Mouse (Mus musculus) left cerebral cortex, adult 11 months (tissue): ENCODE data around the gene Pfn3.

Experiments
- DNase-seq: peaks from one replicate; pipeline ENCODE4 v3.0.0; 2022; ENCODE audit warnings: low spot score

The Pfn3 gene

GRCm38 (mm10) chr13:55430566-55430965 lies 15.5 kb upstream of the Pfn3 start:
- no peak for DNase-seq

- no peak for DNase-seq
These were observed 14.3 kb upstream of the Pfn3 start for GRCm38 (mm10) chr13:55429226-55429888.

- no peak for DNase-seq
These were observed 11.6 kb upstream of the Pfn3 start, which contains the start of gene F12 for GRCm38 (mm10) chr13:55426613-55427012. TSS of gene F12 (minus strand) at chr13:55426793.

GRCm38 (mm10) chr13:55420933-55421800 lies 6.1 kb upstream of the Pfn3 start:
- peak; percentile 35 for DNase-seq

DNA sequence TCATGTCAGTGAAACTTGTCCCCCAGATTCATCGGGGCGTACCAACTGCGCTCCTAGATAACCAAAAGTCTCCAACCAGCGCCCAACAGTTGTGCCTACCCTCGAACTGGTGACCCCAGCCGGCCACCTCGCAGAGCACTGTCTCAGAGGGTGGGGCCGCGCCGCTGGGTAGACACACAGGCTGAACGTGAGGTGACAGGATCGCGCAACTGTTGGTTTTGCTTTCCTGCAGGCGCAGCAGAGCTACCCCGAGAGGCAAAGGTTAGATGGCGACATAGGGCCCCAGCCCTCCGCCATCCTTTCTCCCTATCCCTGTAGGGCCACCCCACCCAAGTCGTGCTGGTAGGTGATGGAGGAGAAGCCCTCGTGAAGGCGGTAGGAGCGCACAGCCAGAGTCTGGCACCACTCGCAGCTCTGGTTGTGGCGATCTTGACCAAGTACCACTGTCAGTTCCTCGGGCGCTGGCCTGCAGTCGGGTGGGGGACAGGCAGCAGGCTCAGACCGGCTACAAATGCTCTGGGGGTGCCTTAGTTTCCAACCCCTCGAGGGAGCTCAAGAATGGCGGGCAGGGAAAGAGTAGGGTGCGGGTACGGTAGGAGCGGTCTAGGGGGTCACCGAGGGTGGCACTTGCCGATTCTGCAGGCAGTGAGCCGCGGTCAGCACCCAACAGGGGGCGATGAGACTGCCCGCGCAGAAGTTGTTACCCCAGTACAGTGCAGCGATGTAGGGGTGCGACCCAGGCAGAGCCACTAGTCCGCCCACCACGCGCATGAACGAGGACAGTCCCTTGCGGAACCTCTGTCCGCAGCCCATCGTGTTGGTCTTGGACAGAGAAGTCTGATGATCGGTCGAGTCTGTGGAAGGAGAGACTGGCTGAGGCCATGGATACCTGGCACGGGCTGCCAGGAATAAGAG lies 5.2 kb upstream of the Pfn3 start:
- no peak for DNase-seq

DNA sequence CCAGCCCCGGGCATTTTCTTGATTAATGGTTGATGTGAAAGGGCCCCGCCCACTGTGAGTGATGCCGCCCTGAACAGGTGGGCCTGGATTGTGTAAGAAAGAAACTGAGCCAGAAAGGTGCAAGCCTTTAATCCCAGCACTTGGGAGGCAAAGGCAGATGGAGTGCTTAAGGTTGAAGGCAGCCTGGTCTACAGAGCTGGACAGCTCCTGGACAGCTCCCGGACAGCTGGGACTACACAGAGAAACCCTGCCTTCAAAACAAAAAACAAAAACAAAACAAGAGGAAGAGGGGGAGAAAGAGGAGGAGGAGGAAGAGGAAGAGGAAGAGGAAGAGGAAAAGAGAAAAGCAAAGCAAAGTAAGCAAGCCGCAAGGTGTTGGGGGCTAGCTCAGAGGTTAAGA lies 4.1 kb upstream of the Pfn3 start:
- no peak for DNase-seq

- peak; percentile 72 for DNase-seq
These were observed 3.0 kb upstream of the Pfn3 start for GRCm38 (mm10) chr13:55418004-55418403.

DNA sequence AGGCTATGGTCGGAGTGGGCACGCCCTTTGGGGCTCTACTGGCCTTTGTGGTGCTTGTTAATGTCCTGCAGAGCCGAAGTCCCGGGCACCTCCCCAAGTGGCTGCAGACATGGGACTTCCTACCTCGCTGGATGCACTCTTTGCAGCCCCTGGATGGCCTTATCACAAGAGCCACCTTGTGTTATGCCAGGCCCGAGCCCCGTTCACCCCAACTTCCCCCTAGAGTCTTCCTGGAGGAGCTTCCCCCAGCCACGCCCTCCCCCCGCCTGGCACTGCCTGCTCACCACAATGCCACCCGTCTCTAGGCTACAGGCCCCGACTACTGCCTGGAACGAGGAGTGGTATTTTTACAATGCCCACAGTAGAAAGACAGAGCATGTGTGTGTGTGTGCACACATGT lies 1.7 kb downstream of the Pfn3 start:
- no peak for DNase-seq

- DNase-seq, result no peak
These were observed 2.3 kb downstream of the Pfn3 start for GRCm38 (mm10) chr13:55412643-55413307.

DNA sequence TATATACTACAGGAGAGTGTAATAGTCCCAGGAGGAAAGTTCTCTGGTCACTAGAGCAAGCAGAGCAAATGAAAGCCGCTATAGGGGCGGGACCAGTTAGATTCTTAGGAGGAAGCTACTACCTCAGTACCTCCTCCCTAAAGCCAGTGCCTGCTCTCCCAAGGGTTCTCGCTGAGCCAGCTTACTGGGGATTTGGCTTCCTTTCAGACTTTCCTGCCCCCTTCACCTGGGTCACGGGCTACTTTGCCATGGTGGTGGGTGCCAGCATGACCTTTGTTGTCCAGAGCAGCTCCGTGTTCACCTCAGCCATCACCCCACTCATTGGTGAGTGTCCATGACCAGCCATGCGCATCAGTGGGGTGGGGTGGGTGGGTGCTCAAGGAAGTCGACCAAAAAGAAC lies 3.2 kb downstream of the Pfn3 start:
- DNase-seq, result no peak

- DNase-seq, result no peak
These were observed 6.4 kb downstream of the Pfn3 start for GRCm38 (mm10) chr13:55408546-55409120.

- DNase-seq, result no peak
These were observed 7.7 kb downstream of the Pfn3 start for GRCm38 (mm10) chr13:55407341-55407740.

DNA sequence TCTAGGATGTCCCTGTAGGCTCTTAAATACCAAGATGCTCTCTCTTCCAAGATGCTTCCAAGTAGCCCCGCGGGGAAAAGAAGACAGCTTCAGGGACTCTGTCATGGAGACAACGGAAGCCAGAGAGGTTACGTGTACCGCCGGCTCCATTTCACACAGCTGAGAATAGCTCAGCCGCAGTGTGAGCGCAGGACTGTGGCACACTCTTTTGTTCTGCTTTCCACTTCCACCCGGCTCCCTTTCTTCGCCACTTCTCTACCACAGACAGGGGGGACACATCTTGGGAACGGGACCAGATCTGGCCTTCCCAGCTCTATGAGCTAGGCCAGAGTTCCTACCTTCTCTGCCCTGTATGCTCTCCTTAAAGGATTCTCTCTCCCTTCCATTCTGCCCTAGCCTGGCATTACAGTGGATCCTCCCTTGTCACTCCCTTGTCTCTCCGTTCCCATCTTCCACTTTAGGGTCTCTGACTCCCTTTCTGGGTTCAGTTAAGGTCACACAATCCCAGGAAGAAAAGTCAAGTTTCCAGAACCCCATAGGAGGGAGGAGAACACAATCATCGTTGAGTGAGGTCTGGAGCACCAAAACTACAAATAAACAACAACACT lies 9.1 kb downstream of the Pfn3 start:
- DNase-seq, result no peak

GRCm38 (mm10) chr13:55404853-55405782 lies 9.9 kb downstream of the Pfn3 start:
- peak; percentile 62 for DNase-seq

GRCm38 (mm10) chr13:55403935-55404852 lies 10.8 kb downstream of the Pfn3 start:
- DNase-seq, result no peak

DNA sequence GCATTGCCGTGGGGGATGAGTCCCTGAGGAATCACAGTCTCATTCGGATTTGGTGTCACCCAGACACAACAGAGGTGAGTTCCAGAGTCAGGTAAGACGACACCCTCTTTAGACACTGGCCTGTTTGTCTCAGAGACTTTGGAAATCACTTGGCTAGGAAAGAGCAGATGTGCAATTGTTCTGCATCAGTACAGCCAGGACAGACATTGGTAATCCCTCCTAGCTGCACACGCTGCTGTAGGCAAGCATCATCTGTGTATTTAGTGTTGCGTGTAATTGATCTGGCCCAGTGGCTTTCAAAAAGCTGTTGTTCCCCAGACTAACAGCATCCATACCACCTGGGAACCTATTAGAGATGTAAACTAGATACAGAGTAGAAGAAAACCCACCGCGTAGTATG lies 11.8 kb downstream of the Pfn3 start:
- DNase-seq, result no peak

DNA sequence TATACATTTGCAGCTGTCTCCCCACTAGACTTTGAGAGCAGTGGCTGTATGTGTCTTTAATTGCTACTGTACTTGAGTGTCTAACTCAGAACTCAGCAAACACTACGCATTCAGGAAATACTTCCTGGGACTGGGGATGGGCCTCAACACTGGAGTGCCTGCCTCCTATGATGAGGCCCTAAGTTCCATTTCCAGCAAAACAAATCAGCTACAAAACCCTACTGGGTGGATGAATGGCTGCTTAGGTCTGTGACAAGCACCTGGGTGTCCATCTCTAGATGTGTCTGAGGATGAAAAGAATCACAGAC lies 15.0 kb downstream of the Pfn3 start:
- no peak for DNase-seq

- DNase-seq, result no peak
These were observed 15.6 kb downstream of the Pfn3 start for GRCm38 (mm10) chr13:55399300-55400038.
